Comparison of ENCODE assay signal across 9 mouse cellular contexts in the genomic region with DNA sequence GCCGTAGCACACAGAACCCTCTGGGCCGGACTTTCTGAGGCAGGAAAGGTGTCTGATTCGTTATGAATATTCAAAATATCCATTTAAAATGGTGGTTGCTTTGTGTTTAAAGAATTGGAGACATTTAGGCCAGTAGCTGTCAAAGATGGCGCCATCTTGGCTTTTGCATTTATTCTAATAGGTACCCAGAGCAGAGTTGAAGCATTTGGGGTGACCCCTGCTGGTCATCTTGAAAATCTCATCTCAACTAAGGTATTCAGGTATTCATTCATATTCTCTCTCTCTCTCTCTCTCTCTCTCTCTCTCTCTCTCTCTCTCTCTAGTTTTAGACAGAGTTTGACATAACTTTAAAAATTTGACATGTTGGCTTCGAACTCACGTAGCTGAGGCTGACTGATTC. TPM values are rescaled to one million over a fixed set of nuclear protein-coding genes. Genes with fewer than 3 reads are reported as not detected.
DNase-seq lines count a peak whose midpoint lies in the region; ATAC-seq lines count a peak whose summit lies in the region.
"Had no signal": no experiment of that assay in that cellular context is flagged by ENCODE, and none has a peak within 500 bp of the region (broad histone marks: within the 10 kb centered on the region; RNA-seq: fewer than 3 reads in every experiment).

No protein-coding gene starts in this region.

- no peaks in the 10 kb centered on the region for H3K36me3 ChIP-seq in hindbrain, embryonic 11.5 days (ENCODE audit: control insufficient read depth, insufficient read depth, low read length)
- no peaks in the 10 kb centered on the region for H3K36me3 ChIP-seq in hindbrain, embryonic 12.5 days
- no peaks in the 10 kb centered on the region for H3K36me3 ChIP-seq in forebrain, embryonic 12.5 days (replicated peaks)
- H3K36me3 ChIP-seq: forebrain, embryonic 15.5 days had no signal

- no peak for ATAC-seq in hindbrain, embryonic 11.5 days (ENCODE audit: low FRiP score)
- no peak for ATAC-seq in hindbrain, embryonic 12.5 days (ENCODE audit: low FRiP score)
- ATAC-seq in activated CD4-positive, CD25-positive, alpha-beta regulatory T cell, adult 4 months: peak; percentile 81
- no peak for ATAC-seq in forebrain, embryonic 12.5 days (ENCODE audit: low FRiP score)
- ATAC-seq: forebrain, embryonic 15.5 days had no signal

- DNase-seq in hindbrain, embryonic 11.5 days (ENCODE audit: low spot score): peak; percentile 39
- DNase-seq in B cell, adult 2 months: peak; percentile 69 to 74
- peak; percentile 40 for DNase-seq in lung, postnatal 25 days (ENCODE audit: low spot score)
- no peak for DNase-seq in left cerebral cortex, adult 9 months (ENCODE audit: low spot score in 2 of 2)
- DNase-seq in frontal cortex, postnatal 36 days (ENCODE audit: low spot score in 2 of 2): no peak

- H3K4me2 ChIP-seq in hindbrain, embryonic 11.5 days (replicated peaks; ENCODE audit: low read depth, low read length): no peak overlapping the region
- no peak overlapping the region for H3K4me2 ChIP-seq in hindbrain, embryonic 12.5 days (replicated peaks)
- no peak overlapping the region for H3K4me2 ChIP-seq in forebrain, embryonic 12.5 days
- H3K4me2 ChIP-seq: forebrain, embryonic 15.5 days had no signal

- H3K27me3 ChIP-seq in hindbrain, embryonic 11.5 days (ENCODE audit: control insufficient read depth, insufficient read depth, low read length): no peaks in the 10 kb centered on the region
- no peaks in the 10 kb centered on the region for H3K27me3 ChIP-seq in hindbrain, embryonic 12.5 days
- no peaks in the 10 kb centered on the region for H3K27me3 ChIP-seq in forebrain, embryonic 12.5 days
- H3K27me3 ChIP-seq: forebrain, embryonic 15.5 days had no signal

- H3K4me3 ChIP-seq in hindbrain, embryonic 11.5 days (ENCODE audit: low read depth, low read length): no peak overlapping the region
- no peak overlapping the region for H3K4me3 ChIP-seq in hindbrain, embryonic 12.5 days
- no peak overlapping the region for H3K4me3 ChIP-seq in forebrain, embryonic 12.5 days (replicated peaks)
- H3K4me3 ChIP-seq: forebrain, embryonic 15.5 days had no signal

- WGBS in hindbrain, embryonic 11.5 days: 75% methylated on average over 6 of the region's 6 CpGs
- 77% methylated on average over 6 of the region's 6 CpGs for WGBS in hindbrain, embryonic 12.5 days
- 79% methylated on average over 6 of the region's 6 CpGs for WGBS in forebrain, embryonic 12.5 days

- no peak overlapping the region for H3K27ac ChIP-seq in hindbrain, embryonic 11.5 days (ENCODE audit: low read depth, low read length)
- no peak overlapping the region for H3K27ac ChIP-seq in hindbrain, embryonic 12.5 days
- no peak overlapping the region for H3K27ac ChIP-seq in forebrain, embryonic 12.5 days
- H3K27ac ChIP-seq: forebrain, embryonic 15.5 days had no signal

- no peaks in the 10 kb centered on the region for H3K4me1 ChIP-seq in hindbrain, embryonic 11.5 days (replicated peaks; ENCODE audit: control insufficient read depth, insufficient read depth, low read length)
- peaks cover 4% of the 10 kb centered on the region; the same call in 1 of the 2 replicates for H3K4me1 ChIP-seq in hindbrain, embryonic 12.5 days
- H3K4me1 ChIP-seq in forebrain, embryonic 12.5 days: peaks cover 4% of the 10 kb centered on the region
- H3K4me1 ChIP-seq: forebrain, embryonic 15.5 days had no signal

- no peak overlapping the region for H3K9ac ChIP-seq in hindbrain, embryonic 11.5 days (ENCODE audit: low read depth, low read length)
- H3K9ac ChIP-seq in hindbrain, embryonic 12.5 days: no peak overlapping the region
- H3K9ac ChIP-seq in forebrain, embryonic 12.5 days: no peak overlapping the region
- H3K9ac ChIP-seq: forebrain, embryonic 15.5 days had no signal

- H3K9me3 ChIP-seq in hindbrain, embryonic 11.5 days (ENCODE audit: control insufficient read depth, low read length): no peaks in the 10 kb centered on the region
- H3K9me3 ChIP-seq in hindbrain, embryonic 12.5 days (replicated peaks): no peaks in the 10 kb centered on the region
- H3K9me3 ChIP-seq in forebrain, embryonic 12.5 days: no peaks in the 10 kb centered on the region
- H3K9me3 ChIP-seq: forebrain, embryonic 15.5 days had no signal

RNA-seq across cellular contexts. Expression of a gene that starts 35.5 kb away (rescaled TPM):
- polyA plus RNA-seq in hindbrain, embryonic 11.5 days (2014; fragmentation: Nextera tagmentation; extraction: Ambion mirVana): 1.4 and 1.7 TPM in 2 replicates
- 1.3 and 1.4 TPM in 2 replicates for polyA plus RNA-seq in hindbrain, embryonic 12.5 days (2016; fragmentation: Nextera tagmentation; extraction: Ambion mirVana)
- polyA plus RNA-seq in activated CD4-positive, CD25-positive, alpha-beta regulatory T cell, adult 4 months (2017; shearing (Covaris generic)): under 1 TPM; 0.66 to 0.93 TPM
- 0.94 and 0.96 TPM in 2 replicates for polyA plus RNA-seq in forebrain, embryonic 12.5 days (2016; fragmentation: Nextera tagmentation; extraction: Ambion mirVana)

Comparison
In these comparisons a context has a peak if more than half of its experiments do, and no peak if none do; other contexts are left out.
1. DNase-seq: peak in hindbrain, embryonic 11.5 days (single experiment), B cell, adult 2 months (2 of 2) and lung, postnatal 25 days (single experiment); none in left cerebral cortex, adult 9 months (0 of 2) and frontal cortex, postnatal 36 days (0 of 2).